Mouse (Mus musculus): Measurements from ENCODE around the gene Aldh1a3. TPM values are rescaled to one million over a fixed set of nuclear protein-coding genes. Genes with fewer than 3 reads are reported as not detected.
A peak's percentile ranks its signal among the peaks of the same experiment; 100 is the strongest.

Aldh1a3 gene
- polyA plus RNA-seq, 1 experiment from 2014 or later: 1.7 TPM

DNA sequence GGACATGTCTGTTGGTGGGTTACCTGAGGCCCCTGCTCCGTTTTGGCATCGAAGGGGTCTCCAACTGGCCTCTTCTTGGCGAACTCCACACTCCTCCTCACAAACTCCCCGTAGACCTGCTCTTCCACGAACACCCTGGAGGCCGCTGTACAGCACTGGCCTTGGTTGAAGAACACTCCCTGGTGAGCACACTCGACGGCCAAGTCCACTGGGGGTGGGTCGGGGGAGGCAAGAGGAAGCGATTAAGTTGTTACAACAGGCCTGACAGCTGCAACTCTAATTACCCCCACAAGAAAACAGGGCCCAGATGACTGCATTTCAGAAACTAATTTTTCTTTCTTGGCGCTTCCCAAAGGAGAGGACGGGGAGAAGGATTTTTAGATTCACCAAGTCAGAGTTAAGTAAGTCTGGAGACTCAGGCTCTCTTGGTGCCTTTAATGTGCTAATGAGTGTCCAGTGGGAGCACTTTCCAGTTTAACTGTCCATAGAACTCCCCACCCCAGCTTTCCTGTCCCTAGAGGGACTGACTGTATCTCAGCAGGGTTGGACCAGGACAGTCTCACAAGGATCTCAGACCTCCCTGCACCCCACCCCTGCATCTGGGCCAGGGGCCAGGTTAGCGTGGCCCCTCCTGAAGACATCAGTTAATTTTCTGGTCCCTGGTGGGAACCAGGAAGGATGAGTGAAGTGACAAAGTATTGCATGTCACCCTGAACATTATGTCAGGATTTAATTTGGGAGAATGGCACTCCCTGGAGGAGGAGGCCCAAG lies 21.2 kb downstream of the Aldh1a3 start:
- Histone ChIP-seq H3K27me3 (ENCODE audit: insufficient read depth, poor library complexity, severe bottlenecking) (peaks cover 6% of the 10 kb centered on the region; the same call in 1 of the 2 replicates), H3K4me3 (no peak overlapping the region), H3K27ac (no peak overlapping the region), H3K4me1 (replicated peaks) (peaks cover 14% of the 10 kb centered on the region), H3K9me3 (no peaks in the 10 kb centered on the region), H3K36me3 (no peaks in the 10 kb centered on the region)
- 63% methylated on average over 13 of the region's 13 CpGs for WGBS
- DNase-seq (ENCODE audit: low spot score): no peak

DNA sequence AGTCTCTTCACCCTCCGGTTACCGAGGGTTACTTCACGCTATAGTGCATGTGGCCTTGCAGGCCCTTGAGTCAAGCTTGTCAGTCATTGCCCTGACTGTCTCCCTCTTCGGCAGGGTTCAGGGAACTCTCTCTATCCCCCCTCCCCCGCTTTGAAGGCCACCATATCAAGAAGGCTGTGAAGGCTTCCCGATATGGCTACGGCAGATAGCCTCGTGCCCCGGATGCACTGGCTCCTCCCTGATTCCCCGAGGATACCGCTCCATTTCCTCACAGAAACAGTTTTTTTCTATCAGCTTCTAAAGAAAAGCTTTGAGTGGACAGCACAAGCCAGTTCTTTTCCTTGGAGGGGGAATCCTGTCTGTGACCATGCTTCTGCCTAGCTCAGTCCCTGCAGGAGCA lies 21.8 kb downstream of the Aldh1a3 start:
- Histone ChIP-seq H3K4me3 (no peak overlapping the region), H3K27me3 (ENCODE audit: insufficient read depth, poor library complexity, severe bottlenecking) (peaks cover 6% of the 10 kb centered on the region; the same call in 1 of the 2 replicates), H3K36me3 (no peaks in the 10 kb centered on the region), H3K27ac (no peak overlapping the region), H3K4me1 (replicated peaks) (peaks cover 14% of the 10 kb centered on the region), H3K9me3 (no peaks in the 10 kb centered on the region)
- 64% methylated on average over 11 of the region's 11 CpGs for WGBS
- DNase-seq (ENCODE audit: low spot score): no peak

- H3K4me3 ChIP-seq: no peak overlapping the region
- peaks cover 14% of the 10 kb centered on the region for H3K4me1 ChIP-seq (replicated peaks)
- peaks cover 6% of the 10 kb centered on the region; the same call in 1 of the 2 replicates for H3K27me3 ChIP-seq (ENCODE audit: insufficient read depth, poor library complexity, severe bottlenecking)
- no peaks in the 10 kb centered on the region for H3K9me3 ChIP-seq
- H3K36me3 ChIP-seq: no peaks in the 10 kb centered on the region
- DNase-seq (ENCODE audit: low spot score): no peak
- no peak overlapping the region for H3K27ac ChIP-seq
- 83% methylated on average over 4 of the region's 4 CpGs for WGBS
Observed at GRCm38 (mm10) chr7:66404802-66405201, 22.5 kb downstream of the Aldh1a3 start.

DNA sequence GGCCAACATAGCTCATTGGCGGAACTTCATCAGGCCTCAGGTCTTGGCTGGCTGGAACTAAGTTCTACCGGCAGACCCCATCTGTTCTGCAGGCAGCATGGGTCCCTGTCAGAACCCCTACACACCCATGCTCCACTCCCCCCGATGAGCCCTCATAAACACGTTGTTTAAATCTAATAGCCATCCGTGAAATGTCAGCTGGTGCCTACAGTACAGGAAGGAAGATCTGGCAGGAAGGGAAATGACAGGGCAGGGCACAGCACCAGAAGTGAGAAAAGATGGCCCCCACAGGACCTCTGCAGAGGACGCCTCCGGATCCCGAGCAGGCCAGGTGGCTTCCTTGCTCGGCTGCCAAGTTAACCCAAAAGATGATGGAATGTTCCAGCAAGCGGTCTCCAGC lies 23.2 kb downstream of the Aldh1a3 start:
- Histone ChIP-seq H3K36me3 (no peaks in the 10 kb centered on the region), H3K4me3 (no peak overlapping the region), H3K27me3 (ENCODE audit: insufficient read depth, poor library complexity, severe bottlenecking) (peaks cover 6% of the 10 kb centered on the region; the same call in 1 of the 2 replicates), H3K9me3 (no peaks in the 10 kb centered on the region), H3K4me1 (replicated peaks) (peaks cover 14% of the 10 kb centered on the region), H3K27ac (no peak overlapping the region)
- WGBS: 84% methylated on average over 10 of the region's 10 CpGs
- no peak for DNase-seq (ENCODE audit: low spot score)

- Histone ChIP-seq H3K36me3 (no peaks in the 10 kb centered on the region), H3K27me3 (ENCODE audit: insufficient read depth, poor library complexity, severe bottlenecking) (peaks cover 6% of the 10 kb centered on the region; the same call in 1 of the 2 replicates), H3K27ac (no peak overlapping the region), H3K4me3 (no peak overlapping the region), H3K4me1 (replicated peaks) (peaks cover 16% of the 10 kb centered on the region), H3K9me3 (no peaks in the 10 kb centered on the region)
- no peak for DNase-seq (ENCODE audit: low spot score)
- WGBS: 89% methylated on average over 5 of the region's 5 CpGs
Observed at GRCm38 (mm10) chr7:66402876-66403275, 24.4 kb downstream of the Aldh1a3 start.

DNA sequence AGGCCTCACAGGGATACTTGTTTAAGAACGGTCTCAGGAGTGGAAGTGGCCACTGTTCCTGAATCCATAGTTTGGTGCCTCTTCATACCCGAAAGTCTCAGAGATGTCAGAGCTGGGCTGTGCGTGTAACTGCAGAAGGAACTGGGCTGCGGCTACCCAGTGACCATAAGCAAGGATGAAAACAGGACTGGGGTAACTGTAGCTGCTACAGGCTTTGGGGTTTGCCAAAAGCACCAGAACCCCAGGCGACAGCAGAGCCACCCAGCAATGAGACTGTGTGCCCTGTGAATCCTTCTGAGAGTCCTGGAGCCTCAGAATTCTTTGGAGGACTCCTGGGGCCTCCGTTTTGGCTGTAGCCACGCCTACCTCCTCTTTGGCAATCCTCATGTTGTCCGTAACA lies 25.7 kb downstream of the Aldh1a3 start:
- Histone ChIP-seq H3K36me3 (no peaks in the 10 kb centered on the region), H3K4me1 (replicated peaks) (peaks cover 24% of the 10 kb centered on the region), H3K27ac (no peak overlapping the region), H3K9me3 (no peaks in the 10 kb centered on the region), H3K27me3 (ENCODE audit: insufficient read depth, poor library complexity, severe bottlenecking) (no peaks in the 10 kb centered on the region), H3K4me3 (no peak overlapping the region)
- WGBS: 59% methylated on average over 8 of the region's 8 CpGs
- DNase-seq (ENCODE audit: low spot score): no peak

- WGBS: 24% methylated on average over 3 of the region's 3 CpGs
- Histone ChIP-seq H3K4me1 (replicated peaks) (peaks cover 11% of the 10 kb centered on the region), H3K27me3 (ENCODE audit: insufficient read depth, poor library complexity, severe bottlenecking) (no peaks in the 10 kb centered on the region), H3K27ac (no peak overlapping the region), H3K9me3 (no peaks in the 10 kb centered on the region), H3K4me3 (no peak overlapping the region), H3K36me3 (no peaks in the 10 kb centered on the region)
- no peak for DNase-seq (ENCODE audit: low spot score)
Observed at GRCm38 (mm10) chr7:66397288-66397687, 30.0 kb downstream of the Aldh1a3 start.

DNA sequence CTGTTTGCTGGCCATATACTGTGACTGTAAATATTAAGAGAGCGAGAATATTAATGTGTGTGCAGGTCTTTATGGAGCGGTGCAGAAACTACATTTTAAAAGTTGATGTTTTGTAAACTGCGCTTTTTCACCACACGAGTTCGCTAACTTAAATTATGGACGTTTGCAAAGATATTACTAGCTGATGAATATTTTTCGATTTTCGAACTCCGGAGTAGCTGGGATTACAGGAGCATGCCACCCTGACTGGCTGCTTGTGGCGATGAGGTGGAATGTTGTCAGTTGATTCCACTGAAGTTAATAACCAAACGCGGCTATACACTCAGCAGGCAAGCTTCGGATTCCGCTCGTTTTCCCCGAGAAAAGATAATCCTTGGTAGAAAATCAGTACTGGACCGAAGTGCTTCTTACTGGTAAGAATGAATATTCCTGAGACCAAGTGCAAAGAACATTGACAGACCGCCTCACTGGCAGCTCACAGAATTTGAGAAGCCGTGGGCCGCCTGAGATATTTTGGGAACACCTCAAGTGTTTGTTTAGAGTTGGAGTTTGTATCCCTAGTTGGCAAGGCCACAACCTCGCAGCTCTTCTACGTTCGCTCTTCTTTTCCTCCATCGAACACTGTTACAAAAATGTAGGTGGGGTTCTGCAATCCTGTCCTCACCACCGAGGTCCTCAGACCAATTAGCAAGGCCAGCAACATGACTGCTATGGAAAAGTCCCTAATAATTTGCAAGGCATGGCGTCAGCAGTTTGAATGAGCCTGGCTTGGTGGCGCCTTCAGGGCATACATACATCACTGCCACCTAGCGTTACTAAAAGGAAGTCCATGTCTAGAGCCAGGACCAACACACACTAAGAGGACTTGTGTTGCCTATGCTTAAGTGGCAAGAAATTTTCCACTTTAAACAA lies 38.4 kb downstream of the Aldh1a3 start:
- peaks cover 18% of the 10 kb centered on the region for H3K4me1 ChIP-seq (replicated peaks)
- H3K9me3 ChIP-seq: no peaks in the 10 kb centered on the region
- DNase-seq (ENCODE audit: low spot score): peak; percentile 71
- H3K27ac ChIP-seq: peak overlapping the region; percentile 92; the same call in 1 of the 2 replicates
- H3K36me3 ChIP-seq: no peaks in the 10 kb centered on the region
- peaks cover 18% of the 10 kb centered on the region for H3K27me3 ChIP-seq (ENCODE audit: insufficient read depth, poor library complexity, severe bottlenecking)
- H3K4me3 ChIP-seq: peak overlapping the region; percentile 75
- 15% methylated on average over 28 of the region's 28 CpGs for WGBS

DNA sequence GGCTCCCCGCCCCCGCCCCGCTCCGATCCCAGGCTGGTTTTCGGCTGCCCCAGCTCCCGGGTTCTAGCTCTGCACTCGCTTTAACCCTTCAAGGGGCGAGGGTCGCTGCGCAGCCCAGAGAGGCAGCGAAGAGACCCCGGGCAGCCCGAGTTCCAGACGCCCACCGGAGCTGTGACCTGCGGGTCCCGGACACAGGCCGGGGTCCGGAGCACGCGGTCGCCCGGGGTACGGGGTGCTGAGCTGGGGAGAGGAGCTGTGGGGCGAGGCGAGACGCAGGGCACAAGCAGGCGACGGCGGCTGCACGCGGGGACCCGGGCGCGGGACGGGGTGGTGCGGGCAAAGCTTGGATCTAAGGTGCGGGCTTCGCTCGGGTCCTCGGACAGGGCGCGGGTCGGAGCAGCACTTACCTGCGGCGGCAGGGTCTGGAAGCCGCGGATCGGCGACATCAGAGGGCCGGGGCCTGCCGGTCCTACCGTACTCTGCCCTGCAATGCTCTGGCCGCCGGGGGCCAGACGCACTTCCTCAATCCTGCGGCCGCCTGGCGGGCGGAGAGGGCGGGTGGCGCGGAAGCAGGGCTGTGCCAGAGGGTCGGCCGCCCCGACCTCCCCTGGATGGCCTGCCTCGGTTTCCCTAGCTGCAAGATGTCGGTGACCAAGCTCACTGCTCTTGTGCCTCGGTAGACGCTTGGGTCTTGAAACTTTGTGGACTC lies 39.4 kb downstream of the Aldh1a3 start, which contains the start of gene Lrrk1:
Gene Lrrk1 (minus strand): TSS at position 538 of the 709 bp plus-strand sequence.
- WGBS: under 1% methylated on average over 70 of the region's 70 CpGs
- DNase-seq (ENCODE audit: low spot score): peak; percentile 73
- peak within 1 kb of the TSS; percentile 92 for H3K27ac ChIP-seq

GRCm38 (mm10) chr7:66387419-66387812 lies 39.9 kb downstream of the Aldh1a3 start:
- Histone ChIP-seq H3K4me3 (peak overlapping the region; percentile 75), H3K27me3 (ENCODE audit: insufficient read depth, poor library complexity, severe bottlenecking) (peaks cover 18% of the 10 kb centered on the region), H3K4me1 (replicated peaks) (peaks cover 18% of the 10 kb centered on the region), H3K27ac (peak overlapping the region; percentile 92; the same call in 1 of the 2 replicates), H3K36me3 (no peaks in the 10 kb centered on the region), H3K9me3 (no peaks in the 10 kb centered on the region)
- DNase-seq (ENCODE audit: low spot score): peak; percentile 30
- 2% methylated on average over 13 of the region's 13 CpGs for WGBS

More for the DNA sequence above, 39.4 kb downstream of the Aldh1a3 start, which contains the start of gene Lrrk1:
- peaks cover 18% of the 10 kb centered on the region for H3K27me3 ChIP-seq (ENCODE audit: insufficient read depth, poor library complexity, severe bottlenecking)
- peak within 1 kb of the TSS; percentile 75 for H3K4me3 ChIP-seq
- peaks cover 18% of the 10 kb centered on the region for H3K4me1 ChIP-seq (replicated peaks)
- no peaks in the 10 kb centered on the region for H3K36me3 ChIP-seq
- H3K9me3 ChIP-seq: no peaks in the 10 kb centered on the region

DNA sequence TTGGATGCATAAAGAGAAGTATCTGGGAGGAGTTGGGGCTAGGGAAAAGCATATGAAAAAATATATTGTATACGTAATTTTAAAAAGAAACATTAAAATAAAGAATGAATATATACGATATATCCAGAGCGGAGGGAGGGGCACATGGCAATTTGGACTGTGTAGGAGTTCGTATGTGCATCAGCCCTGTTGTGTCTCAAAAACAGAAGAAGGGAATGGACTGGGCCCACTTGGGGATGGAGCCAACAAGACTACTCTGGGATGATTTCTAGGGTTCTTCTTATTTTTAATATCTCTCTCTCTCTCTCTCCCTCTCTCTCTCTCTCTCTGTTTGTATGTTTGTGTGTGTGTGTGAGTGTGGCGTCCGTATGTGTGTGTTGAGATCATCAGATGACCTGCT lies 40.9 kb downstream of the Aldh1a3 start:
- no peak for DNase-seq (ENCODE audit: low spot score)
- WGBS: 86% methylated on average over 6 of the region's 6 CpGs
- peaks cover 18% of the 10 kb centered on the region for H3K27me3 ChIP-seq (ENCODE audit: insufficient read depth, poor library complexity, severe bottlenecking)
- no peaks in the 10 kb centered on the region for H3K36me3 ChIP-seq
- H3K4me3 ChIP-seq: no peak overlapping the region
- H3K4me1 ChIP-seq (replicated peaks): peaks cover 18% of the 10 kb centered on the region
- H3K27ac ChIP-seq: no peak overlapping the region
- H3K9me3 ChIP-seq: no peaks in the 10 kb centered on the region

GRCm38 (mm10) chr7:66385826-66386225 lies 41.5 kb downstream of the Aldh1a3 start:
- no peak overlapping the region for H3K27ac ChIP-seq
- no peaks in the 10 kb centered on the region for H3K9me3 ChIP-seq
- 95% methylated on average over 12 of the region's 12 CpGs for WGBS
- peaks cover 18% of the 10 kb centered on the region for H3K4me1 ChIP-seq (replicated peaks)
- H3K27me3 ChIP-seq (ENCODE audit: insufficient read depth, poor library complexity, severe bottlenecking): peaks cover 18% of the 10 kb centered on the region
- DNase-seq (ENCODE audit: low spot score): no peak
- no peak overlapping the region for H3K4me3 ChIP-seq
- no peaks in the 10 kb centered on the region for H3K36me3 ChIP-seq
